Comparison of ENCODE assay signal across 13 mouse cellular contexts in the genomic region with DNA sequence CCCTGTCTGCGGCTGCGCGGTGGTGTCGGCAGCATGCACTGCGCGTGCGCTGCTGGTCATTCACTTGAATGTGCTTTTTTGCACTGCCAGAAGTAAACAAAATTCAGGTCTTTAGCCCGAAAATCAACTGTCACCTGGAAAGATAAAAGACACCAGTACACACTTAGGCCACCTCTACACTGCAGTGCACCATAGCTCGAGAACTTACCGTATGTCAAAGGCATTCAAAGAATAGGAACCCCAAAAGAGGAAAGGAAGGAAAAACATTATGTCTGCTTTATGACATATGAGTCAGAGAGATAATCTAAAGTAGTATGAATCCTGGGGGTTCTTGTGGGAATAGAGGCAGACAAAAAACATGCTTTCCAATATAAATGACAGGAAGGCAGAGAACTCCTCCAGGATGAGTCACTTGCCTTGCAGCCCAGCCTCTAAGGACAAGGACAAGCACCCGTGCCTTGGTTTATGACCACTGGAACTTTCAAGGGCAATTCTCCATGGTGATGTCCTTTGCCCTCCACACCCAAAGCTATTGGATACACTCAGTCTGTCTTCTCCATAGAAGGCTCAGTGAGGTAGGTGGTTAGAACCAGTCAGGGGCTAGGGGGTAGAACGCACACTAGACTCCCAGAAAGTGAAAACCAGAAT.
"Had no signal": no experiment of that assay in that cellular context is flagged by ENCODE, and none has a peak within 500 bp of the region (broad histone marks: within the 10 kb centered on the region; RNA-seq: fewer than 3 reads in every experiment).

No protein-coding gene starts in this region.

- H3K27me3 ChIP-seq: limb, embryonic 13.5 days; liver, embryonic 15.5 days; neural tube, embryonic 12.5 days had no signal

- H3K4me2 ChIP-seq: limb, embryonic 13.5 days; liver, embryonic 15.5 days; neural tube, embryonic 12.5 days had no signal

- DNase-seq: kidney, adult 18-20 months; kidney, postnatal 14 days; layer of hippocampus, postnatal 36 days; left cerebral cortex, postnatal 4 days; lung, adult 2 months; lung, postnatal 36 days; midbrain, embryonic 14.5 days; thymus, postnatal 14 days had no signal

- H3K4me1 ChIP-seq: limb, embryonic 13.5 days; liver, embryonic 15.5 days; midbrain, embryonic 10.5 days; neural tube, embryonic 12.5 days had no signal

- H3K4me3 ChIP-seq: limb, embryonic 13.5 days; liver, embryonic 15.5 days; midbrain, embryonic 10.5 days; neural tube, embryonic 12.5 days had no signal

- H3K9ac ChIP-seq: limb, embryonic 13.5 days; liver, embryonic 15.5 days; neural tube, embryonic 12.5 days had no signal

- H3K36me3 ChIP-seq: limb, embryonic 13.5 days; liver, embryonic 15.5 days; midbrain, embryonic 10.5 days; neural tube, embryonic 12.5 days had no signal

- H3K27ac ChIP-seq: limb, embryonic 13.5 days; liver, embryonic 15.5 days; midbrain, embryonic 10.5 days; neural tube, embryonic 12.5 days had no signal

- H3K9me3 ChIP-seq: limb, embryonic 13.5 days; liver, embryonic 15.5 days; midbrain, embryonic 10.5 days; neural tube, embryonic 12.5 days had no signal

- ATAC-seq: lung, postnatal 0 days had no signal
